Mouse (Mus musculus): ENCODE measurements around the gene Ankle1.

DNA sequence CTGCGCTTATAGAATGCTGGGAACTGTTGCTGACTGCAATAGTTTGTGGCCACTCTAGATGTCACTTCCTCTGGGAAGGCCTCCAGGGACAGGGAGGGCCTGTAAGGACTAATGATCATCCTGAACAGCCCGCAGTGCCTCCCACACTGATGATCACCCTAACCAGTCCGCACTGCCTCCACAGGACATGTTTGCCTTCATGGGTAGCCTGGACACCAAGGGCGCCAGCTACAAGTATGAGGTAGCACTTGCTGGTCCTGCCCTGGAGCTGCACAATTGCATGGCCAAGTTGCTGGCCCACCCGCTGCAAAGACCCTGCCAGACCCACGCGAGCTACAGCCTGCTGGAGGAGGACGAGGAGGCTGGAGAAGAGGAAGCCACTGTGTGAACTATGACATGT is 1.8 kb upstream of the Ankle1 start:
- TF ChIP-seq EP300 (IDR thresholded peaks at IDR 0.05; ENCODE audit: insufficient read depth, low read depth, low read length) (no peak), CTCF (IDR thresholded peaks at IDR 0.05) (no peak)
